Mouse (Mus musculus): ENCODE results near the gene Lrat. TPM values are rescaled to one million over a fixed set of nuclear protein-coding genes. Genes with fewer than 3 reads are reported as not detected.
A peak's percentile ranks its signal among the peaks of the same experiment; 100 is the strongest.

The Lrat gene
- polyA plus RNA-seq (2016; fragmentation: Nextera tagmentation; extraction: Ambion mirVana): 0.12 and 0.13 TPM in 2 replicates

GRCm38 (mm10) chr3:82903613-82904205 lies at the start of gene Lrat:
Lrat (minus strand) TSS chr3:82903973.
- Histone ChIP-seq H3K36me3 (no peaks in the 10 kb centered on the region), H3K9me3 (replicated peaks) (no peaks in the 10 kb centered on the region), H3K4me2 (peak within 1 kb of the TSS; percentile 98), H3K9ac (peak within 1 kb of the TSS; percentile 57; the same call in 1 of the 2 replicates), H3K4me1 (replicated peaks) (peaks cover 9% of the 10 kb centered on the region), H3K27ac (ENCODE audit: poor library complexity, severe bottlenecking) (no peak within 1 kb of the TSS), H3K4me3 (peak within 1 kb of the TSS; percentile 52), H3K27me3 (replicated peaks) (peaks cover 34% of the 10 kb centered on the region)
- WGBS: 1% methylated on average over 35 of the region's 35 CpGs
- 0 out of 2 replicates have a peak, but pooled peaks have one; percentile 55 for ATAC-seq (ENCODE audit: insufficient number of reproducible peaks, low FRiP score)

- Histone ChIP-seq H3K9ac (no peak overlapping the region), H3K27me3 (replicated peaks) (no peaks in the 10 kb centered on the region), H3K4me1 (replicated peaks) (no peaks in the 10 kb centered on the region), H3K4me3 (no peak overlapping the region), H3K36me3 (no peaks in the 10 kb centered on the region), H3K27ac (ENCODE audit: poor library complexity, severe bottlenecking) (no peak overlapping the region), H3K4me2 (no peak overlapping the region), H3K9me3 (replicated peaks) (0 out of 2 replicates have a peak, but pooled peaks cover 3% of the 10 kb centered on the region)
- no peak for ATAC-seq (ENCODE audit: insufficient number of reproducible peaks, low FRiP score)
- 79% methylated on average over 4 of the region's 4 CpGs for WGBS
Measured at GRCm38 (mm10) chr3:82952173-82952962, 48.6 kb upstream of the Lrat start.

GRCm38 (mm10) chr3:82950639-82951038 lies 46.9 kb upstream of the Lrat start:
- no peak overlapping the region for H3K27ac ChIP-seq (ENCODE audit: poor library complexity, severe bottlenecking)
- ATAC-seq (ENCODE audit: insufficient number of reproducible peaks, low FRiP score): no peak
- no peaks in the 10 kb centered on the region for H3K36me3 ChIP-seq
- no peak overlapping the region for H3K9ac ChIP-seq
- H3K27me3 ChIP-seq (replicated peaks): no peaks in the 10 kb centered on the region
- H3K4me2 ChIP-seq: no peak overlapping the region
- no peak overlapping the region for H3K4me3 ChIP-seq
- no peaks in the 10 kb centered on the region for H3K9me3 ChIP-seq (replicated peaks)
- WGBS: 70% methylated on average over 7 of the region's 7 CpGs
- peaks cover 12% of the 10 kb centered on the region for H3K4me1 ChIP-seq (replicated peaks)

- WGBS: 74% methylated on average over 10 of the region's 10 CpGs
- Histone ChIP-seq H3K27me3 (replicated peaks) (no peaks in the 10 kb centered on the region), H3K27ac (ENCODE audit: poor library complexity, severe bottlenecking) (no peak overlapping the region)
Measured at GRCm38 (mm10) chr3:82950208-82950607, 46.4 kb upstream of the Lrat start.

GRCm38 (mm10) chr3:82946375-82947107 lies 42.8 kb upstream of the Lrat start:
- no peak overlapping the region for H3K27ac ChIP-seq (ENCODE audit: poor library complexity, severe bottlenecking)
- H3K4me3 ChIP-seq: no peak overlapping the region
- no peaks in the 10 kb centered on the region for H3K27me3 ChIP-seq (replicated peaks)
- no peak overlapping the region for H3K9ac ChIP-seq
- no peak overlapping the region for H3K4me2 ChIP-seq
- ATAC-seq (ENCODE audit: insufficient number of reproducible peaks, low FRiP score): no peak
- H3K4me1 ChIP-seq (replicated peaks): peaks cover 12% of the 10 kb centered on the region
- 19% methylated on average over 6 of the region's 6 CpGs for WGBS
- H3K36me3 ChIP-seq: no peaks in the 10 kb centered on the region
- no peaks in the 10 kb centered on the region for H3K9me3 ChIP-seq (replicated peaks)

More at GRCm38 (mm10) chr3:82950208-82950607, 46.4 kb upstream of the Lrat start:
- no peaks in the 10 kb centered on the region for H3K36me3 ChIP-seq
- ATAC-seq (ENCODE audit: insufficient number of reproducible peaks, low FRiP score): no peak
- peaks cover 12% of the 10 kb centered on the region for H3K4me1 ChIP-seq (replicated peaks)
- H3K9me3 ChIP-seq (replicated peaks): no peaks in the 10 kb centered on the region
- no peak overlapping the region for H3K9ac ChIP-seq
- no peak overlapping the region for H3K4me2 ChIP-seq
- no peak overlapping the region for H3K4me3 ChIP-seq

- Histone ChIP-seq H3K27me3 (replicated peaks) (no peaks in the 10 kb centered on the region), H3K9ac (no peak overlapping the region), H3K4me1 (replicated peaks) (no peaks in the 10 kb centered on the region), H3K4me3 (no peak overlapping the region), H3K27ac (ENCODE audit: poor library complexity, severe bottlenecking) (no peak overlapping the region), H3K9me3 (replicated peaks) (no peaks in the 10 kb centered on the region), H3K36me3 (no peaks in the 10 kb centered on the region), H3K4me2 (no peak overlapping the region)
- WGBS: 64% methylated on average over 2 of the region's 2 CpGs
- no peak for ATAC-seq (ENCODE audit: insufficient number of reproducible peaks, low FRiP score)
Measured at GRCm38 (mm10) chr3:82927917-82928316, 24.1 kb upstream of the Lrat start.

GRCm38 (mm10) chr3:82915632-82916031 lies 11.9 kb upstream of the Lrat start:
- H3K9ac ChIP-seq: no peak overlapping the region
- no peak overlapping the region for H3K27ac ChIP-seq (ENCODE audit: poor library complexity, severe bottlenecking)
- WGBS: 36% methylated on average over 1 of the region's 1 CpGs
- no peak for ATAC-seq (ENCODE audit: insufficient number of reproducible peaks, low FRiP score)
- H3K4me3 ChIP-seq: no peak overlapping the region
- H3K4me2 ChIP-seq: no peak overlapping the region
- no peaks in the 10 kb centered on the region for H3K27me3 ChIP-seq (replicated peaks)
- H3K36me3 ChIP-seq: no peaks in the 10 kb centered on the region
- no peaks in the 10 kb centered on the region for H3K4me1 ChIP-seq (replicated peaks)
- H3K9me3 ChIP-seq (replicated peaks): no peaks in the 10 kb centered on the region

GRCm38 (mm10) chr3:82908671-82909070 lies 4.9 kb upstream of the Lrat start:
- 58% methylated on average over 2 of the region's 2 CpGs for WGBS
- Histone ChIP-seq H3K27ac (ENCODE audit: poor library complexity, severe bottlenecking) (no peak overlapping the region), H3K4me3 (no peak overlapping the region), H3K27me3 (replicated peaks) (peaks cover 23% of the 10 kb centered on the region), H3K4me2 (no peak overlapping the region), H3K4me1 (replicated peaks) (peaks cover 8% of the 10 kb centered on the region), H3K36me3 (no peaks in the 10 kb centered on the region), H3K9ac (no peak overlapping the region), H3K9me3 (replicated peaks) (no peaks in the 10 kb centered on the region)
- ATAC-seq (ENCODE audit: insufficient number of reproducible peaks, low FRiP score): no peak

GRCm38 (mm10) chr3:82904211-82904908 lies 587 bp upstream of the Lrat start:
- peak overlapping the region; percentile 98 for H3K4me2 ChIP-seq
- no peak for ATAC-seq (ENCODE audit: insufficient number of reproducible peaks, low FRiP score)
- 1% methylated on average over 31 of the region's 31 CpGs for WGBS
- H3K27me3 ChIP-seq (replicated peaks): peaks cover 34% of the 10 kb centered on the region
- no peaks in the 10 kb centered on the region for H3K36me3 ChIP-seq
- peak overlapping the region; percentile 57; the same call in 1 of the 2 replicates for H3K9ac ChIP-seq
- H3K27ac ChIP-seq (ENCODE audit: poor library complexity, severe bottlenecking): no peak overlapping the region
- peaks cover 9% of the 10 kb centered on the region for H3K4me1 ChIP-seq (replicated peaks)
- H3K4me3 ChIP-seq: peak overlapping the region; percentile 52
- no peaks in the 10 kb centered on the region for H3K9me3 ChIP-seq (replicated peaks)

GRCm38 (mm10) chr3:82902757-82903612 lies 788 bp downstream of the Lrat start:
- WGBS: 25% methylated on average over 20 of the region's 20 CpGs
- Histone ChIP-seq H3K4me1 (replicated peaks) (peaks cover 9% of the 10 kb centered on the region), H3K4me2 (peak overlapping the region; percentile 98)

More at GRCm38 (mm10) chr3:82902757-82903612, 788 bp downstream of the Lrat start:
- Histone ChIP-seq H3K9ac (no peak overlapping the region), H3K36me3 (no peaks in the 10 kb centered on the region), H3K27me3 (replicated peaks) (peaks cover 34% of the 10 kb centered on the region), H3K27ac (ENCODE audit: poor library complexity, severe bottlenecking) (no peak overlapping the region), H3K4me3 (peak overlapping the region; percentile 52), H3K9me3 (replicated peaks) (no peaks in the 10 kb centered on the region)
- ATAC-seq (ENCODE audit: insufficient number of reproducible peaks, low FRiP score): no peak

Measured in heart, embryonic 12.5 days (tissue).